Mouse (Mus musculus) spleen, postnatal 14 days (tissue): ENCODE data around the gene Hist3h2a.
A peak's percentile ranks its signal among the peaks of the same experiment; 100 is the strongest.

Experiments used
- DNase-seq, 2 experiments: peaks; one replicate each; pipeline ENCODE4 v3.0.0; 2021 to 2022; ENCODE audit warnings: low spot score in 2 of 2

The Hist3h2a gene

GRCm38 (mm10) chr11:58993091-58993670 lies 38.7 kb downstream of the Hist3h2a start:
- DNase-seq = no peak

DNA sequence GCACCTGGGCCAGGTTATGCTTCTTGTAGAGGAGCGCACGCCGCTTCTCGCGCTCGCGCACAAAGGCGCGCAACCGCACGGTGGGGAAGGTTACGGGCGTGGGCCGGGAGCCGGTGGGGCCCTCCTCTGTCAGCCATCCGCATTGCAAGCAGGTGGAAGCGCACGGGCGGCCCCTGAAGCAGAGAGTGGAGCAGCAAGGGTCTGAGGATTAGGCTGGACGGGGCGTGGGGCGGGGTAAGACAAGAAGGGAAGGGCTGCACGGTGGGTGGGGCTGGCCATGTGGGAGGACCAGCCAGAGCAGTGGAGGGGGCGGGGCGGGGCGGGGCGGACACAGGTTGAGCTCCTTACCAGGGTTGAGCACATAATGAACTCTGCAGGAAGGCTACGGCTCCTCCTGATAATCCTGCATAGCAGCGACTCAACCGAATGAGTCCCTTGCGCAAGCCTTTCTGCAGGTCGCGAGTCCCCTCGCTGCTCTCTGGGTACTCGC lies 39.9 kb downstream of the Hist3h2a start:
- peak; percentile 35 to 49 for DNase-seq

GRCm38 (mm10) chr11:58995061-58995806 lies 40.7 kb downstream of the Hist3h2a start:
- no peak for DNase-seq

- DNase-seq = peak in 1 of 2 experiments; percentile 18
These were observed 41.4 kb downstream of the Hist3h2a start for GRCm38 (mm10) chr11:58995807-58996370.

DNA sequence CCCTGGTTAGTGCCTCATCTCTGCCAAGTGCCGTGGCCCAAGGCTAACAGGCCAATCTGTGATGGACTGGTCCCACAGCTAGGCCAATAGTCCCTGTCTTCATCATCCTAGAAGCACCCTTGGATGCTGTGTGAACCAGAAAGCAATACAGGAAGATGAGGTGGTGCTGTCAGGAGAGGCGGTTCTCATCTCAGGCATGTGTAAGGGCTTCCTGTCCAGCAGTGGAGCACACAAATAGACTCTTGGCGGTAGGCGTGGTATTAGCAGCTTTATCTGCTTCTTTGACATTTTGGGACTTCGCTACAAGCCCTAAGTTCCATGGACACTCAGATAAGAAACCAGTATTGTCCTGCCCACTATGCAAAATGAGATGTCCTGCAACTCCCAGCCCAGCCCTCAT lies 43.1 kb downstream of the Hist3h2a start:
- DNase-seq = no peak

DNA sequence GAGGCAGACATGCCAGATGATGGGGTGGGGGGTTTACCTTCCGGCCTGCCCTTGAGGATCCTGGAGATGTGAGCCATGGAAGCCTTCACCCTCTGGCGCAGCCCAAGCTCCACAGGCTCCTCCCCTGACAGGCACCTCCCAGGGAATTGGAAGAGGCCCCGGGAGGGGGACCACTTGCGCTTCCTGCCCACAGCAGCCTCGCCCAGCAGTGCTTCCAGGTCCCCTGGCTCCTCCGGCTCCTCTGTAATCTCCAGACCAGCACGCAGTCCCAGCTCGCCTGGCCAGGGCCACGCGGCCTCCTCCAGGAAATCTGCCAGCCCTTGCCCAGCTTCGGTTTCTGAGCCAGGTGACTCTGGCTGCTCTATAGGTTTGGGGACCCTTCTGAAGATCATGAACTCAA lies 44.7 kb downstream of the Hist3h2a start:
- no peak for DNase-seq

DNA sequence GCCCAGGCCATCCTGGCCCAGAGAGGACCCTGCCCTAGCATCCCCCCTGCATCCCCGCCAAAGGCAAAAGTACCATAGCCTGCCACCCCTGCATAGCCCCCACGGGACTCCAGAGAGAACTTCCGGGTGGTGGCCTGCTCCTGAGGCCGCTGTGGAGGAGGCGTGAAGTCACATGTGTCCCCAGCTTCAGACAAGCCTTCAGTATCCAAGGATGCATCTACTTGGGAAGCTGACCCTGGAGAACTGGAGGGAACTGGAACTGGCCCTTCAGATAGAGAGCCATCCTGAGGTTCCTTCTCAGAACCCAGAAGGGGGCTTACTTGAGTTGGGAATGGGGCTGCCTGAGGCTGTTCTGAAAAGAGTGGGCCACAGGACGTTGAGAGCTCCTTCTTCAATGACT lies 45.3 kb downstream of the Hist3h2a start:
- DNase-seq = no peak

- DNase-seq = no peak
These were observed 46.1 kb downstream of the Hist3h2a start for GRCm38 (mm10) chr11:59000635-59001034.

DNA sequence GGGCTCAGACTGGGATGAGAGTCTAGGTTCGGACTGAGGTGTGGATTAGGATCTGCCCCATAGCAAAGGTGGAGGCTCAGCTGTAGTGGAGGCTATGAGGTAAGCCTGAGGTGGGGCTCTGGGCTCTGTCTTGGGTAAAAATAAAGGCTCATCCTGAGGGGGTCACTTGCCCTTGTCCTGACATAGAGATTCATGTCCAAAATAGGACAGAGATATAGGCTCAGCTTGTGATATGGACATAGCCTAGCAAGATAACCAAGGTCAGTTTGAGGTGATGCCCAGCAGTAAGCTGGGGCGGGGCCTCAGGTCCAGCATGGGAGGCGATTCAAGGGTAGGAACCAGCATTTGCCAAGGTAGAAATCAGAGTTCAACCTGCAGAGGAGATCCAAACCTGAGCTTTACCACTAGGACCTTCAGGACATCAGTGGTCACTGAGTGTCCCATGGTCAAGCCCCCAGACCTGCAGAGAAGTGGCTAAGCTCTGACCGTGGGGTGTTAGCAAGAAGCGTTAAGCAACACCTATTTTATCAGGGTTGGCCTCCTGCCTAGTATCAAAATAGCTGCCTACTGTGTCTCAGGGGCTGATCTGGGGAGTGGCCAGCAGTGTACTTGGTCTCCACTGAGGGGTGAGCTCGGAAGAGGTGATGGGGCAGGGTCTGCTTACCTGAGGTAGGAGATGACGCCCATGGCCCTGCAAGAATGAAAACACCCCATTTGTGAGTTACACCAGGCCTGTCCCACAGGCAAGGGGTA lies 48.0 kb downstream of the Hist3h2a start:
- DNase-seq = no peak
